Mouse (Mus musculus) myocyte (in vitro differentiated cells): ENCODE results near the gene Slco3a1.

Source experiments
- E2F4 ChIP-seq: IDR thresholded peaks from one replicate; pipeline ENCODE4 v1.6.1; 2011; ENCODE audit warnings: mild to moderate bottlenecking, control low read depth, moderate library complexity; ENCODE audit not compliant: insufficient read depth
- MYOD1 ChIP-seq, 3 experiments: IDR thresholded peaks; one replicate each; pipeline ENCODE4 v1.6.1; 2011; ENCODE audit warnings: control low read depth in 2 of 3, low read depth in 2 of 3, mild to moderate bottlenecking in 2 of 3, moderate library complexity in 1 of 3; ENCODE audit not compliant: insufficient read length in 2 of 3, control insufficient read depth in 1 of 3
- POLR2A ChIP-seq: IDR thresholded peaks from one replicate; pipeline ENCODE4 v1.6.1; 2011; ENCODE audit warnings: low read depth, mild to moderate bottlenecking, control low read depth, moderate library complexity; ENCODE audit not compliant: insufficient read length
- SRF ChIP-seq: IDR thresholded peaks from one replicate; pipeline ENCODE4 v1.6.1; 2011; ENCODE audit warnings: low read depth; ENCODE audit not compliant: control insufficient read depth, insufficient read length
- TCF12 ChIP-seq: IDR thresholded peaks from one replicate; pipeline ENCODE4 v1.6.1; 2011; ENCODE audit warnings: mild to moderate bottlenecking, control low read depth; ENCODE audit not compliant: poor library complexity, insufficient read depth, severe bottlenecking
- TCF3 ChIP-seq: IDR thresholded peaks from one replicate; pipeline ENCODE4 v1.6.1; 2011; ENCODE audit warnings: low read depth, control low read depth; ENCODE audit not compliant: insufficient read length
- USF1 ChIP-seq: IDR thresholded peaks from one replicate; pipeline ENCODE4 v1.6.1; 2011; ENCODE audit warnings: low read depth, mild to moderate bottlenecking, control low read depth, moderate library complexity

GRCm38 (mm10) chr7:74252066-74252465 lies 302.5 kb downstream of the Slco3a1 start:
- TF ChIP-seq MYOD1 (IDR thresholded peaks at IDR 0.05; ENCODE audit: control insufficient read depth in 1 of 3, insufficient read length in 2 of 3, low read depth in 2 of 3), result no peak
- TF ChIP-seq POLR2A, result no peak
- TF ChIP-seq E2F4, result no peak
- no peak for TF ChIP-seq SRF
- no peak for TF ChIP-seq TCF3
- no peak for TF ChIP-seq TCF12
- TF ChIP-seq USF1, result no peak
